Mouse (Mus musculus) MEL (cell line): ENCODE measurements around the gene Heg1. TPM values are rescaled to one million over a fixed set of nuclear protein-coding genes. Genes with fewer than 3 reads are reported as not detected.

Experiments
- DNase-seq: peaks from one replicate; pipeline ENCODE4 v3.0.0; 2011; ENCODE audit warnings: low read depth, low spot score
- H3K27ac ChIP-seq: 2 replicates; pipeline ENCODE4 v1.5.1; 2012; ENCODE audit warnings: low read depth, mild to moderate bottlenecking, control low read depth, low read length, moderate library complexity; ENCODE audit not compliant: control insufficient read depth
- H3K27me3 ChIP-seq, 2 experiments: fragments of 150-350 bp in 1 of 2; sonication (generic) in 1 of 2; 2 replicates each; pipeline ENCODE4 v1.6.1; 2012; ENCODE audit warnings: low read length in 2 of 2, mild to moderate bottlenecking in 2 of 2, improper control_type of control experiment in 1 of 2, moderate library complexity in 1 of 2; ENCODE audit not compliant: insufficient read depth in 2 of 2, control insufficient read depth in 1 of 2
- H3K36me3 ChIP-seq, 2 experiments: 2 replicates each; pipeline ENCODE4 v1.6.1; 2012 to 2014; ENCODE audit warnings: low read length in 2 of 2, improper control_type of control experiment in 1 of 2, inconsistent platforms in 1 of 2, mild to moderate bottlenecking in 1 of 2; ENCODE audit not compliant: insufficient read depth in 2 of 2, control insufficient read depth in 1 of 2
- H3K4me1 ChIP-seq, 2 experiments: fragments of 150-350 bp in 1 of 2; sonication (generic) in 1 of 2; 2 replicates each; pipeline ENCODE4 v1.6.1; 2012; ENCODE audit warnings: low read length in 2 of 2, improper control_type of control experiment in 1 of 2, mild to moderate bottlenecking in 1 of 2; ENCODE audit not compliant: insufficient read depth in 2 of 2, control insufficient read depth in 1 of 2
- H3K4me3 ChIP-seq, 2 experiments: fragments of 150-350 bp in 1 of 2; sonication (generic) in 1 of 2; 2 replicates each; pipeline ENCODE4 v1.5.1; 2012; ENCODE audit warnings: low read depth in 2 of 2, low read length in 2 of 2, mild to moderate bottlenecking in 2 of 2, moderate library complexity in 2 of 2, control low read depth in 1 of 2, improper control_type of control experiment in 1 of 2; ENCODE audit not compliant: control insufficient read depth in 1 of 2, insufficient read depth in 1 of 2
- H3K79me2 ChIP-seq: 2 replicates; pipeline ENCODE4 v1.6.1; 2012; ENCODE audit warnings: mild to moderate bottlenecking, low read length, moderate library complexity; ENCODE audit not compliant: control insufficient read depth, poor library complexity, insufficient read depth
- H3K9ac ChIP-seq: 2 replicates; pipeline ENCODE4 v1.6.1; 2012; ENCODE audit warnings: low read depth, mild to moderate bottlenecking, control low read depth, low read length, moderate library complexity; ENCODE audit not compliant: control insufficient read depth, poor library complexity, severe bottlenecking
- H3K9me3 ChIP-seq: fragments of 150-350 bp; sonication (generic); replicated peaks from 2 replicates; pipeline ENCODE4 v1.6.1; 2012; ENCODE audit warnings: mild to moderate bottlenecking, low read length, improper control_type of control experiment, moderate library complexity; ENCODE audit not compliant: insufficient read depth
- CHD2 ChIP-seq: IDR thresholded peaks from 2 replicates; pipeline ENCODE4 v1.6.1; 2011; ENCODE audit warnings: low read length, improper control_type of control experiment
- CTCF ChIP-seq, 3 experiments: IDR thresholded peaks in 2 of 3; conservative IDR thresholded peaks in 1 of 3; 2 replicates each; pipeline ENCODE4 v1.5.1; 2011 to 2012; ENCODE audit warnings: low read length in 3 of 3, low read depth in 2 of 3, mild to moderate bottlenecking in 2 of 3, improper control_type of control experiment in 1 of 3, inconsistent platforms in 1 of 3, mixed read lengths in 1 of 3, moderate library complexity in 1 of 3; ENCODE audit not compliant: control insufficient read depth in 1 of 3, insufficient read depth in 1 of 3, poor library complexity in 1 of 3, severe bottlenecking in 1 of 3
- ELF1 ChIP-seq: IDR thresholded peaks from 2 replicates; pipeline ENCODE4 v1.6.1; 2014; ENCODE audit warnings: low read depth, mild to moderate bottlenecking, inconsistent platforms, low read length, improper control_type of control experiment, moderate library complexity
- EP300 ChIP-seq, 2 experiments: IDR thresholded peaks; 2 replicates each; pipeline ENCODE4 v1.6.1; 2011; ENCODE audit warnings: improper control_type of control experiment in 2 of 2, low read length in 2 of 2, low read depth in 1 of 2, mild to moderate bottlenecking in 1 of 2
- ETS1 ChIP-seq: IDR thresholded peaks from 2 replicates; pipeline ENCODE4 v1.6.1; 2012; ENCODE audit warnings: low read depth, mild to moderate bottlenecking, inconsistent platforms, low read length, improper control_type of control experiment, moderate library complexity
- GABPA ChIP-seq: IDR thresholded peaks from 2 replicates; pipeline ENCODE4 v1.6.1; 2012; ENCODE audit warnings: low read depth, mild to moderate bottlenecking, inconsistent platforms, low read length, improper control_type of control experiment, moderate library complexity
- HCFC1 ChIP-seq: IDR thresholded peaks from 2 replicates; pipeline ENCODE4 v1.6.1; 2012; ENCODE audit warnings: low read depth, mild to moderate bottlenecking, inconsistent platforms, low read length, improper control_type of control experiment, moderate library complexity
- JUND ChIP-seq: IDR thresholded peaks from 2 replicates; pipeline ENCODE4 v1.6.1; 2011; ENCODE audit warnings: low read depth, mild to moderate bottlenecking, improper control_type of control experiment, low read length
- KAT2A ChIP-seq: conservative IDR thresholded peaks from 2 replicates; pipeline ENCODE4 v1.6.1; 2012; ENCODE audit warnings: low read depth, low read length, improper control_type of control experiment, inconsistent platforms
- MAFK ChIP-seq: IDR thresholded peaks from 2 replicates; pipeline ENCODE4 v1.6.1; 2011; ENCODE audit warnings: low read depth, mild to moderate bottlenecking, low read length, improper control_type of control experiment, borderline replicate concordance
- MAX ChIP-seq: IDR thresholded peaks from 2 replicates; pipeline ENCODE4 v1.6.1; 2011; ENCODE audit warnings: low read length, improper control_type of control experiment
- MAZ ChIP-seq: IDR thresholded peaks from 2 replicates; pipeline ENCODE4 v1.6.1; 2012; ENCODE audit warnings: low read depth, mild to moderate bottlenecking, inconsistent platforms, low read length, improper control_type of control experiment
- MXI1 ChIP-seq: IDR thresholded peaks from 2 replicates; pipeline ENCODE4 v1.6.1; 2011; ENCODE audit warnings: mild to moderate bottlenecking, low read depth, low read length, improper control_type of control experiment
- MYB ChIP-seq: IDR thresholded peaks from 2 replicates; pipeline ENCODE4 v1.6.1; 2011; ENCODE audit warnings: mild to moderate bottlenecking, low read depth, low read length, improper control_type of control experiment
- MYC ChIP-seq: IDR thresholded peaks from 2 replicates; pipeline ENCODE4 v1.6.1; 2011; ENCODE audit warnings: low read depth, mild to moderate bottlenecking, low read length, improper control_type of control experiment, moderate library complexity
- NELFE ChIP-seq: IDR thresholded peaks from 2 replicates; pipeline ENCODE4 v1.6.1; 2011; ENCODE audit warnings: low read depth, low read length, improper control_type of control experiment
- NRF1 ChIP-seq: IDR thresholded peaks from 2 replicates; pipeline ENCODE4 v1.6.1; 2014; ENCODE audit warnings: low read depth, mild to moderate bottlenecking, inconsistent platforms, low read length, improper control_type of control experiment, moderate library complexity; ENCODE audit not compliant: poor library complexity, insufficient read depth, severe bottlenecking
- POLR2A ChIP-seq, 2 experiments: IDR thresholded peaks; 2 replicates each; pipeline ENCODE4 v1.6.1; 2011 to 2012; ENCODE audit warnings: low read length in 2 of 2, mild to moderate bottlenecking in 2 of 2, control low read depth in 1 of 2, improper control_type of control experiment in 1 of 2, low read depth in 1 of 2, moderate library complexity in 1 of 2; ENCODE audit not compliant: control insufficient read depth in 1 of 2, insufficient read depth in 1 of 2, poor library complexity in 1 of 2
- POLR2AphosphoS2 ChIP-seq: IDR thresholded peaks from 2 replicates; pipeline ENCODE4 v1.6.1; 2011; ENCODE audit warnings: low read length, improper control_type of control experiment
- POLR2AphosphoS5 ChIP-seq: IDR thresholded peaks from 2 replicates; pipeline ENCODE4 v1.6.1; 2012; ENCODE audit warnings: low read depth, borderline replicate concordance, mild to moderate bottlenecking, inconsistent platforms, low read length, moderate library complexity, mixed read lengths
- RAD21 ChIP-seq: IDR thresholded peaks from 2 replicates; pipeline ENCODE4 v1.6.1; 2011; ENCODE audit warnings: mild to moderate bottlenecking, low read depth, low read length, improper control_type of control experiment
- RCOR1 ChIP-seq: IDR thresholded peaks from 2 replicates; pipeline ENCODE4 v1.6.1; 2012; ENCODE audit warnings: low read depth, mild to moderate bottlenecking, inconsistent platforms, low read length, improper control_type of control experiment
- SIN3A ChIP-seq: IDR thresholded peaks from 2 replicates; pipeline ENCODE4 v1.6.1; 2012; ENCODE audit warnings: low read length, improper control_type of control experiment, inconsistent platforms
- SMC3 ChIP-seq: IDR thresholded peaks from 2 replicates; pipeline ENCODE4 v1.6.1; 2011; ENCODE audit warnings: low read depth, low read length, improper control_type of control experiment
- TAL1 ChIP-seq: IDR thresholded peaks from 2 replicates; pipeline ENCODE4 v1.6.1; 2012; ENCODE audit warnings: mild to moderate bottlenecking, inconsistent platforms, low read length, moderate library complexity, mixed read lengths
- TBP ChIP-seq: IDR thresholded peaks from 2 replicates; pipeline ENCODE4 v1.8.0; 2011; ENCODE audit warnings: low read depth, low read length, improper control_type of control experiment
- UBTF ChIP-seq: IDR thresholded peaks from 2 replicates; pipeline ENCODE4 v1.6.1; 2012; ENCODE audit warnings: low read depth, mild to moderate bottlenecking, inconsistent platforms, low read length, improper control_type of control experiment, moderate library complexity, borderline replicate concordance; ENCODE audit not compliant: insufficient read depth
- USF1 ChIP-seq: IDR thresholded peaks from 2 replicates; pipeline ENCODE4 v1.6.1; 2014; ENCODE audit warnings: low read depth, mild to moderate bottlenecking, inconsistent platforms, low read length, improper control_type of control experiment, moderate library complexity
- USF2 ChIP-seq, 2 experiments: IDR thresholded peaks; 2 replicates each; pipeline ENCODE4 v1.6.1; 2011 to 2012; ENCODE audit warnings: improper control_type of control experiment in 2 of 2, low read length in 2 of 2, borderline replicate concordance in 1 of 2, inconsistent platforms in 1 of 2, low read depth in 1 of 2, mild to moderate bottlenecking in 1 of 2; ENCODE audit not compliant: insufficient read depth in 1 of 2
- ZC3H11A ChIP-seq: IDR thresholded peaks from 2 replicates; pipeline ENCODE4 v1.6.1; 2012; ENCODE audit warnings: low read depth, mild to moderate bottlenecking, inconsistent platforms, low read length, improper control_type of control experiment
- ZKSCAN1 ChIP-seq: IDR thresholded peaks from 2 replicates; pipeline ENCODE4 v1.6.1; 2012; ENCODE audit warnings: low read depth, mild to moderate bottlenecking, inconsistent platforms, low read length, improper control_type of control experiment, moderate library complexity
- ZNF384 ChIP-seq: IDR thresholded peaks from 2 replicates; pipeline ENCODE4 v1.6.1; 2012; ENCODE audit warnings: low read depth, mild to moderate bottlenecking, inconsistent platforms, low read length, improper control_type of control experiment
- polyA plus RNA-seq, 2 experiments: library from polyadenylated mRNA; stranded (reverse) in 1 of 2; unstranded in 1 of 2; fragments of >175 nt in 1 of 2; fragments of >200 nt in 1 of 2; gene quantifications; 2 replicates each; pipeline versions ENCODE4 v1.2.1 to v1.2.4; 2012; ENCODE audit warnings: low replicate concordance in 2 of 2, low read depth in 1 of 2; ENCODE audit not compliant: insufficient read length in 2 of 2, insufficient read depth in 1 of 2, missing spikeins in 1 of 2
- total RNA-seq: library from RNA; depleted of rRNA; stranded (reverse); fragments of 300-350 nt; gene quantifications from 2 replicates; pipeline ENCODE4 v1.2.3, GENCODE M21; 2012

The Heg1 gene
- total and polyA plus RNA-seq, 3 experiments, result 4.1 to 72.0 (median 6.9) TPM

DNA sequence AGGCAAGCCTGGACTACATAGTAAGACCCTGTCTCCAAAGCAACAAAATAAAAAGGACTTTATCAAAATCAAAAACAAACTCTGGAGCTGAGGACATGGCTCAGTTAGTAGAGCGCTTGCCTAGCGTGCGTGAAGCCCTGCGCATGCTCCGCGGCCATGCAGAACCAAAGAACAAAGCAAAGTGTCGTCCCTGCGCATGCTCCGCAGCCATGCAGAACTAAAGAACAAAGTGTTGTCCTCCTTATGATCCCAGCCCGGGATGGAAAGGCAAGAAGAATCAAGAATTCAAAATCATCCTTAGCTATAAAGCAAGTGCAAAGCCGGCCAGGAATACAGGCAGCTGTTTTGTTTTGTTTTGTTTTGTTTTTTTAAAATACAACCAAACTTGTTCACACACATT is 76.8 kb downstream of the Heg1 start:
- peaks cover 6 to 23% of the 10 kb centered on the region in 2 experiments for H3K4me1 ChIP-seq

DNA sequence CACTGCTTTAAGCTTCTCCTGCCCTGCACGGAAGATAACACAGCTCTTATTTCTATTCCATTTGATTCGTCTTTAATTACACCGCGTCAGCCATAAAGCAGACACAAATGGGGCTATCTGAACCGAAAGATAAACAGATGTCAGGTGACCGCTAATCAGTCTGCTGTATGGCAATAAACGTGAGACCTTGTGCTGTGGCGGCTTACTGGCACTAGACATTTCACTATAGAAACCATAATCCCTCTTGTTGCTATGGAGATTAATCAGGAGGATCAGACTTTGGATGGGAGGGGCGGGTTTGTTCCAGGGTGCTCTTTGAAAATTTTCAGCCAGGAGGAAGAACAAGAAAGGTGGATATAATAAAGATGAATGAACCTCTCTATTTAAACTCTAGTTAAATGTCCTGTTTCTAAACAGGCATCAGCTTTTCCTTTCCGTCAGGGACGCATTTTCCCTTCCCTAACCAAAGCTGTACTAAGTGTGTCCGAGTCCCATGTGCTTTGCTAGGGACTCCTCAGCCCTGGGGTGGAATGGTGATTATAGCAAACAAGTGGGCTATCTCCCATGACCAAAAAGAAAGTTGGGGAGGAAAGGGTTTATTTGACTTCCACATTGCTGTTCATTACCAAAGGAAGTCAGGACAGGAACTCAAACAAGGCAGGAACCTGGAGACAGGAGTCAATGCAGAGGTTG is 80.5 kb downstream of the Heg1 start:
- Histone ChIP-seq H3K79me2 (no peaks in the 10 kb centered on the region), H3K4me1 (peaks cover 13 to 36% of the 10 kb centered on the region in 2 experiments), H3K36me3 (peaks cover 0 to 34% of the 10 kb centered on the region in 2 experiments; a peak in 2 of 4 replicates), H3K27ac (peak overlapping the region; percentile 59), H3K27me3 (no peaks in the 10 kb centered on the region), H3K4me3 (peak overlapping the region in 1 of 2 experiments; percentile 7; a peak in 1 of 4 replicates), H3K9ac (no peak overlapping the region), H3K9me3 (no peaks in the 10 kb centered on the region)
- peak; percentile 82 for DNase-seq
- TF ChIP-seq HCFC1, result no peak
- peak; percentile 50 to 83 for TF ChIP-seq EP300 (IDR thresholded peaks at IDR 0.05; ENCODE audit: low read depth in 1 of 2, low read length in 2 of 2)
- peak; percentile 95 for TF ChIP-seq ETS1
- no peak; the same call in 1 of the 2 replicates for TF ChIP-seq ZKSCAN1
- peak in 1 of 2 experiments; percentile 44; a peak in 1 of 4 replicates for TF ChIP-seq USF2 (IDR thresholded peaks at IDR 0.05; ENCODE audit: borderline replicate concordance in 1 of 2, insufficient read depth in 1 of 2, low read depth in 1 of 2, low read length in 2 of 2)
- no peak for TF ChIP-seq CHD2
- no peak for TF ChIP-seq RCOR1
- no peak for TF ChIP-seq KAT2A
- no peak for TF ChIP-seq MAX
- TF ChIP-seq ZC3H11A, result no peak
- TF ChIP-seq RAD21, result no peak
- TF ChIP-seq MXI1, result peak; percentile 73; the same call in 1 of the 2 replicates
- TF ChIP-seq POLR2A (IDR thresholded peaks at IDR 0.05; ENCODE audit: control insufficient read depth in 1 of 2, insufficient read depth in 1 of 2, low read depth in 1 of 2, low read length in 2 of 2, poor library complexity in 1 of 2), result no peak
- TF ChIP-seq SMC3, result no peak
- no peak for TF ChIP-seq UBTF
- no peak for TF ChIP-seq TBP
- no peak for TF ChIP-seq MYB
- TF ChIP-seq GABPA, result no peak
- TF ChIP-seq CTCF (IDR thresholded peaks at IDR 0.05 in 2 of 3, conservative IDR thresholded peaks at IDR 0.05 in 1 of 3; ENCODE audit: control insufficient read depth in 1 of 3, insufficient read depth in 1 of 3, low read depth in 2 of 3, low read length in 3 of 3, poor library complexity in 1 of 3, severe bottlenecking in 1 of 3), result no peak
- no peak for TF ChIP-seq NELFE
- TF ChIP-seq TAL1, result peak; percentile 67
- peak; percentile 84 for TF ChIP-seq SIN3A
- no peak for TF ChIP-seq MYC
- TF ChIP-seq ZNF384, result no peak
- no peak for TF ChIP-seq POLR2AphosphoS5
- TF ChIP-seq POLR2AphosphoS2, result no peak

More for the DNA sequence above, 76.8 kb downstream of the Heg1 start:
- H3K27me3 ChIP-seq, result no peaks in the 10 kb centered on the region
- peaks cover 0 to 23% of the 10 kb centered on the region in 2 experiments; a peak in 2 of 4 replicates for H3K36me3 ChIP-seq
- no peaks in the 10 kb centered on the region for H3K9me3 ChIP-seq
- H3K4me3 ChIP-seq, result no peak overlapping the region
- no peak overlapping the region for H3K27ac ChIP-seq
- no peak overlapping the region for H3K9ac ChIP-seq
- TF ChIP-seq JUND (no peak), KAT2A (no peak), POLR2A (IDR thresholded peaks at IDR 0.05; ENCODE audit: control insufficient read depth in 1 of 2, insufficient read depth in 1 of 2, low read depth in 1 of 2, low read length in 2 of 2, poor library complexity in 1 of 2) (no peak), POLR2AphosphoS2 (no peak), USF1 (no peak), GABPA (no peak), TBP (no peak), MAX (no peak), NELFE (no peak), MAFK (no peak), ZKSCAN1 (no peak), ELF1 (no peak), MXI1 (no peak), NRF1 (no peak), ZC3H11A (no peak), MAZ (no peak)
- TF ChIP-seq, all 39 proteins: peak for 0
- H3K79me2 ChIP-seq, result no peaks in the 10 kb centered on the region
- no peak for DNase-seq
